Mouse (Mus musculus): ENCODE measurements around the gene Dcakd. TPM values are rescaled to one million over a fixed set of nuclear protein-coding genes. Genes with fewer than 3 reads are reported as not detected.
"Not testable (repeated sequence)": the region's sequence is repeated elsewhere in the genome, so short reads cannot be mapped to it uniquely, and the experiment has no call there.

Gene Dcakd
- total RNA-seq, 1 experiment from 2014 or later = 15.8 TPM

GRCm38 (mm10) chr11:102991681-102992080 lies 36.5 kb downstream of the Dcakd start:
- ATAC-seq (replicated peaks; ENCODE audit: insufficient number of reproducible peaks, low FRiP score, low TSS enrichment, poor library complexity, severe bottlenecking) = no peak

- no peak for ATAC-seq (replicated peaks; ENCODE audit: insufficient number of reproducible peaks, low FRiP score, low TSS enrichment, poor library complexity, severe bottlenecking)
These were observed 37.9 kb downstream of the Dcakd start for GRCm38 (mm10) chr11:102990152-102990663.

- ATAC-seq (replicated peaks; ENCODE audit: insufficient number of reproducible peaks, low FRiP score, low TSS enrichment, poor library complexity, severe bottlenecking) = no peak
These were observed 38.4 kb downstream of the Dcakd start for GRCm38 (mm10) chr11:102989641-102990151.

- no peak for ATAC-seq (replicated peaks; ENCODE audit: insufficient number of reproducible peaks, low FRiP score, low TSS enrichment, poor library complexity, severe bottlenecking)
These were observed 43.0 kb downstream of the Dcakd start for GRCm38 (mm10) chr11:102985160-102985559.

- no peak for ATAC-seq (replicated peaks; ENCODE audit: insufficient number of reproducible peaks, low FRiP score, low TSS enrichment, poor library complexity, severe bottlenecking)
These were observed 43.5 kb downstream of the Dcakd start for GRCm38 (mm10) chr11:102984615-102985014.

- no peak for ATAC-seq (replicated peaks; ENCODE audit: insufficient number of reproducible peaks, low FRiP score, low TSS enrichment, poor library complexity, severe bottlenecking)
These were observed 44.0 kb downstream of the Dcakd start for GRCm38 (mm10) chr11:102984086-102984485.

GRCm38 (mm10) chr11:102981151-102981890 lies 46.8 kb downstream of the Dcakd start:
- ATAC-seq (replicated peaks; ENCODE audit: insufficient number of reproducible peaks, low FRiP score, low TSS enrichment, poor library complexity, severe bottlenecking) = no peak

GRCm38 (mm10) chr11:102978052-102978666 lies 50.0 kb downstream of the Dcakd start:
- no peak for ATAC-seq (replicated peaks; ENCODE audit: insufficient number of reproducible peaks, low FRiP score, low TSS enrichment, poor library complexity, severe bottlenecking)

GRCm38 (mm10) chr11:102975966-102976365 lies 52.2 kb downstream of the Dcakd start:
- not testable (repeated sequence) for ATAC-seq (replicated peaks; ENCODE audit: insufficient number of reproducible peaks, low FRiP score, low TSS enrichment, poor library complexity, severe bottlenecking)

GRCm38 (mm10) chr11:102972326-102972725 lies 55.8 kb downstream of the Dcakd start:
- ATAC-seq (replicated peaks; ENCODE audit: insufficient number of reproducible peaks, low FRiP score, low TSS enrichment, poor library complexity, severe bottlenecking) = no peak

GRCm38 (mm10) chr11:102971604-102972003 lies 56.5 kb downstream of the Dcakd start:
- ATAC-seq (replicated peaks; ENCODE audit: insufficient number of reproducible peaks, low FRiP score, low TSS enrichment, poor library complexity, severe bottlenecking) = no peak

GRCm38 (mm10) chr11:102964547-102965091 lies 63.5 kb downstream of the Dcakd start:
- no peak for ATAC-seq (replicated peaks; ENCODE audit: insufficient number of reproducible peaks, low FRiP score, low TSS enrichment, poor library complexity, severe bottlenecking)

- ATAC-seq (replicated peaks; ENCODE audit: insufficient number of reproducible peaks, low FRiP score, low TSS enrichment, poor library complexity, severe bottlenecking) = no peak
These were observed 64.1 kb downstream of the Dcakd start for GRCm38 (mm10) chr11:102963855-102964546.

- ATAC-seq (replicated peaks; ENCODE audit: insufficient number of reproducible peaks, low FRiP score, low TSS enrichment, poor library complexity, severe bottlenecking) = no peak
These were observed 64.8 kb downstream of the Dcakd start for GRCm38 (mm10) chr11:102963246-102963854.

- no peak for ATAC-seq (replicated peaks; ENCODE audit: insufficient number of reproducible peaks, low FRiP score, low TSS enrichment, poor library complexity, severe bottlenecking)
These were observed 65.3 kb downstream of the Dcakd start for GRCm38 (mm10) chr11:102962861-102963245.

- ATAC-seq (replicated peaks; ENCODE audit: insufficient number of reproducible peaks, low FRiP score, low TSS enrichment, poor library complexity, severe bottlenecking) = no peak
These were observed 67.1 kb downstream of the Dcakd start for GRCm38 (mm10) chr11:102961082-102961481.

GRCm38 (mm10) chr11:102958870-102959269 lies 69.3 kb downstream of the Dcakd start:
- no peak for ATAC-seq (replicated peaks; ENCODE audit: insufficient number of reproducible peaks, low FRiP score, low TSS enrichment, poor library complexity, severe bottlenecking)

GRCm38 (mm10) chr11:102958431-102958830 lies 69.7 kb downstream of the Dcakd start:
- ATAC-seq (replicated peaks; ENCODE audit: insufficient number of reproducible peaks, low FRiP score, low TSS enrichment, poor library complexity, severe bottlenecking) = no peak

GRCm38 (mm10) chr11:102957692-102958091 lies 70.4 kb downstream of the Dcakd start:
- ATAC-seq (replicated peaks; ENCODE audit: insufficient number of reproducible peaks, low FRiP score, low TSS enrichment, poor library complexity, severe bottlenecking) = no peak
